Mouse (Mus musculus): Measurements from ENCODE around the gene 1700057G04Rik.

DNA sequence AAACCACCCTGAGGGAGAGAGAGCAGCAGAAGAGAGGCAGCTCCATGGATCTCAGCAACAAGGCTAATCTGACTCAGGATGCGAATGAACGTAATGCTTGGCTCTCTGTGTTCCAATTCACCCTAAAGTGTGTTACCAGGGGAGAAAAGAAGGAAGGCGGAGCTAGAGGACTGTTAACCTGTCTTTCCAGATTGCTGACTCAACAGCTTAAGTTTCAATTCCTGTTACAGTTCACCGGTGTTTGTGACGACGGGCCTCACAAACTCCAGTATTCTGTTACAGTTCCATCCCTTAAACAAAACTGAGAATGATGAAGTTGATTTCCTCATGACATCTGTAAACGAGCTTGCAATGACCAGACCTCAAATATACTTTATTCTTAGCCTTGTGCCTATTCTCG, 4.1 kb upstream of the 1700057G04Rik start:
- TF ChIP-seq CTCF (IDR thresholded peaks at IDR 0.05; ENCODE audit: low read depth) (no peak), EP300 (IDR thresholded peaks at IDR 0.05; ENCODE audit: low read depth) (no peak)
